Mouse (Mus musculus) midbrain, embryonic 13.5 days (tissue): ENCODE measurements around the gene Dgki. TPM values are rescaled to one million over a fixed set of nuclear protein-coding genes. Genes with fewer than 3 reads are reported as not detected.

ENCODE experiments used
- ATAC-seq: fragments of 200-750 bp; cut with Nextera tagmentation; 2 replicates; pipeline ENCODE4 v1.8.0; 2017; ENCODE audit warnings: mild to moderate bottlenecking, moderate TSS enrichment, moderate library complexity
- H3K27ac ChIP-seq: fragments of 300-500 bp; sonication (generic); 2 replicates; pipeline ENCODE4 v1.5.1; 2015; ENCODE audit warnings: inconsistent platforms, mild to moderate bottlenecking, moderate library complexity
- H3K27me3 ChIP-seq: fragments of 300-500 bp; sonication (generic); 2 replicates; pipeline ENCODE4 v1.6.1; 2015; ENCODE audit warnings: mild to moderate bottlenecking, inconsistent platforms
- H3K36me3 ChIP-seq: fragments of 300-500 bp; sonication (generic); 2 replicates; pipeline ENCODE4 v1.6.1; 2015; ENCODE audit warnings: mild to moderate bottlenecking, inconsistent platforms
- H3K4me1 ChIP-seq: fragments of 300-500 bp; sonication (generic); replicated peaks from 2 replicates; pipeline ENCODE4 v1.6.1; 2015; ENCODE audit warnings: inconsistent platforms
- H3K4me2 ChIP-seq: fragments of 300-500 bp; sonication (generic); replicated peaks from 2 replicates; pipeline ENCODE4 v1.6.1; 2015; ENCODE audit warnings: moderate library complexity, mild to moderate bottlenecking, inconsistent platforms
- H3K4me3 ChIP-seq: fragments of 300-500 bp; sonication (generic); replicated peaks from 2 replicates; pipeline ENCODE4 v1.5.1; 2015; ENCODE audit warnings: mild to moderate bottlenecking, inconsistent platforms
- H3K9ac ChIP-seq: fragments of 300-500 bp; sonication (generic); replicated peaks from 2 replicates; pipeline ENCODE4 v1.6.1; 2015; ENCODE audit warnings: mild to moderate bottlenecking, inconsistent platforms
- H3K9me3 ChIP-seq: fragments of 300-500 bp; sonication (generic); 2 replicates; pipeline ENCODE4 v1.6.1; 2016; ENCODE audit warnings: mild to moderate bottlenecking, inconsistent platforms
- WGBS: fragments of 180-500 bp; shearing (Covaris S2); methylation state at CpG from one replicate; pipeline ENCODE4 v1.1.7; 2015; 5-methylcytosine and 5-hydroxymethylcytosine counted together
- polyA plus RNA-seq: library from polyadenylated mRNA; unstranded; fragments of >200 nt; fragmentation: Nextera tagmentation; extraction: Ambion mirVana; gene quantifications from 2 replicates; pipeline ENCODE4 v1.2.1, GENCODE M21; 2015

The Dgki gene
- polyA plus RNA-seq, 1 experiment from 2014 or later = 6.4 TPM

GRCm38 (mm10) chr6:36978176-36978575 lies 321.8 kb downstream of the Dgki start:
- Histone ChIP-seq H3K27me3 (no peaks in the 10 kb centered on the region), H3K4me3 (no peak overlapping the region), H3K4me2 (no peak overlapping the region), H3K9me3 (no peaks in the 10 kb centered on the region), H3K27ac (no peak overlapping the region), H3K4me1 (no peaks in the 10 kb centered on the region), H3K36me3 (0 out of 2 replicates have a peak, but pooled peaks cover 6% of the 10 kb centered on the region), H3K9ac (no peak overlapping the region)
- 94% methylated on average over 1 of the region's 1 CpGs for WGBS
- ATAC-seq = no peak

GRCm38 (mm10) chr6:36973096-36973495 lies 326.9 kb downstream of the Dgki start:
- ATAC-seq = no peak
- 0 out of 2 replicates have a peak, but pooled peaks cover 6% of the 10 kb centered on the region for H3K36me3 ChIP-seq
- H3K4me2 ChIP-seq = no peak overlapping the region
- H3K9ac ChIP-seq = no peak overlapping the region
- H3K4me1 ChIP-seq = no peaks in the 10 kb centered on the region
- H3K9me3 ChIP-seq = no peaks in the 10 kb centered on the region
- no peak overlapping the region for H3K27ac ChIP-seq
- no peak overlapping the region for H3K4me3 ChIP-seq
- WGBS = 50% methylated on average over 9 of the region's 9 CpGs
- no peaks in the 10 kb centered on the region for H3K27me3 ChIP-seq

GRCm38 (mm10) chr6:36972494-36972893 lies 327.5 kb downstream of the Dgki start:
- no peak overlapping the region for H3K27ac ChIP-seq
- H3K27me3 ChIP-seq = no peaks in the 10 kb centered on the region
- H3K4me3 ChIP-seq = no peak overlapping the region
- H3K36me3 ChIP-seq = 0 out of 2 replicates have a peak, but pooled peaks cover 6% of the 10 kb centered on the region
- no peak for ATAC-seq
- no peaks in the 10 kb centered on the region for H3K4me1 ChIP-seq
- 68% methylated on average over 1 of the region's 1 CpGs for WGBS
- H3K4me2 ChIP-seq = no peak overlapping the region
- H3K9ac ChIP-seq = no peak overlapping the region
- H3K9me3 ChIP-seq = no peaks in the 10 kb centered on the region

- no peaks in the 10 kb centered on the region for H3K4me1 ChIP-seq
- no peaks in the 10 kb centered on the region for H3K27me3 ChIP-seq
- H3K9ac ChIP-seq = no peak overlapping the region
- no peak overlapping the region for H3K4me2 ChIP-seq
- H3K27ac ChIP-seq = no peak overlapping the region
- H3K36me3 ChIP-seq = no peaks in the 10 kb centered on the region
- H3K9me3 ChIP-seq = no peaks in the 10 kb centered on the region
- no peak for ATAC-seq
- H3K4me3 ChIP-seq = no peak overlapping the region
- WGBS = 85% methylated on average over 5 of the region's 5 CpGs
Observed at GRCm38 (mm10) chr6:36969249-36969885, 330.6 kb downstream of the Dgki start.

- no peaks in the 10 kb centered on the region for H3K4me1 ChIP-seq
- no peak overlapping the region for H3K9ac ChIP-seq
- H3K27me3 ChIP-seq = no peaks in the 10 kb centered on the region
- H3K36me3 ChIP-seq = peaks cover 2% of the 10 kb centered on the region; the same call in 1 of the 2 replicates
- no peak overlapping the region for H3K4me2 ChIP-seq
- no peaks in the 10 kb centered on the region for H3K9me3 ChIP-seq
- no peak overlapping the region for H3K4me3 ChIP-seq
- no peak for ATAC-seq
- WGBS = 88% methylated on average over 4 of the region's 4 CpGs
- no peak overlapping the region for H3K27ac ChIP-seq
Observed at GRCm38 (mm10) chr6:36960658-36961057, 339.3 kb downstream of the Dgki start.

- Histone ChIP-seq H3K27me3 (no peaks in the 10 kb centered on the region), H3K4me1 (0 out of 2 replicates have a peak, but pooled peaks cover 5% of the 10 kb centered on the region), H3K27ac (no peak overlapping the region), H3K9me3 (peaks cover 4% of the 10 kb centered on the region; the same call in 1 of the 2 replicates), H3K36me3 (peaks cover 9% of the 10 kb centered on the region; the same call in 1 of the 2 replicates), H3K4me3 (no peak overlapping the region), H3K4me2 (no peak overlapping the region), H3K9ac (no peak overlapping the region)
- no peak for ATAC-seq
- WGBS = 90% methylated on average over 4 of the region's 4 CpGs
Observed at GRCm38 (mm10) chr6:36955293-36955692, 344.7 kb downstream of the Dgki start.

GRCm38 (mm10) chr6:36950648-36951047 lies 349.3 kb downstream of the Dgki start:
- H3K9ac ChIP-seq = no peak overlapping the region
- peaks cover 7% of the 10 kb centered on the region; the same call in 1 of the 2 replicates for H3K36me3 ChIP-seq
- ATAC-seq = no peak
- H3K4me2 ChIP-seq = no peak overlapping the region
- no peaks in the 10 kb centered on the region for H3K27me3 ChIP-seq
- peaks cover 4% of the 10 kb centered on the region; the same call in 1 of the 2 replicates for H3K9me3 ChIP-seq
- no peak overlapping the region for H3K27ac ChIP-seq
- H3K4me3 ChIP-seq = no peak overlapping the region
- H3K4me1 ChIP-seq = 0 out of 2 replicates have a peak, but pooled peaks cover 5% of the 10 kb centered on the region
- WGBS = 75% methylated on average over 3 of the region's 3 CpGs

GRCm38 (mm10) chr6:36947861-36948260 lies 352.1 kb downstream of the Dgki start:
- 83% methylated on average over 5 of the region's 5 CpGs for WGBS
- Histone ChIP-seq H3K4me1 (0 out of 2 replicates have a peak, but pooled peaks cover 5% of the 10 kb centered on the region), H3K27ac (no peak overlapping the region)

GRCm38 (mm10) chr6:36937527-36937926 lies 362.5 kb downstream of the Dgki start:
- Histone ChIP-seq H3K9ac (no peak overlapping the region), H3K4me1 (no peaks in the 10 kb centered on the region), H3K4me2 (no peak overlapping the region), H3K9me3 (no peaks in the 10 kb centered on the region), H3K36me3 (peaks cover under 1% of the 10 kb centered on the region; the same call in 1 of the 2 replicates), H3K27me3 (no peaks in the 10 kb centered on the region), H3K4me3 (no peak overlapping the region), H3K27ac (0 out of 2 replicates have a peak overlapping the region, but pooled peaks have one; percentile 2)
- ATAC-seq = no peak
- 70% methylated on average over 2 of the region's 2 CpGs for WGBS

More at GRCm38 (mm10) chr6:36947861-36948260, 352.1 kb downstream of the Dgki start:
- Histone ChIP-seq H3K4me2 (no peak overlapping the region), H3K36me3 (peaks cover 2% of the 10 kb centered on the region; the same call in 1 of the 2 replicates), H3K9me3 (no peaks in the 10 kb centered on the region), H3K9ac (no peak overlapping the region), H3K27me3 (no peaks in the 10 kb centered on the region), H3K4me3 (no peak overlapping the region)
- no peak for ATAC-seq

GRCm38 (mm10) chr6:36936816-36937215 lies 363.2 kb downstream of the Dgki start:
- 0 out of 2 replicates have a peak, but pooled peaks have one; percentile 50 for ATAC-seq
- 71% methylated on average over 4 of the region's 4 CpGs for WGBS
- H3K9me3 ChIP-seq = no peaks in the 10 kb centered on the region
- no peak overlapping the region for H3K9ac ChIP-seq
- H3K27ac ChIP-seq = no peak overlapping the region
- no peak overlapping the region for H3K4me3 ChIP-seq
- no peaks in the 10 kb centered on the region for H3K36me3 ChIP-seq
- no peak overlapping the region for H3K4me2 ChIP-seq
- H3K4me1 ChIP-seq = no peaks in the 10 kb centered on the region
- H3K27me3 ChIP-seq = no peaks in the 10 kb centered on the region

- no peaks in the 10 kb centered on the region for H3K36me3 ChIP-seq
- H3K9me3 ChIP-seq = no peaks in the 10 kb centered on the region
- WGBS = 34% methylated on average over 4 of the region's 4 CpGs
- 0 out of 2 replicates have a peak, but pooled peaks have one; percentile 50 for ATAC-seq
- H3K9ac ChIP-seq = no peak overlapping the region
- H3K4me1 ChIP-seq = peaks cover 10% of the 10 kb centered on the region
- H3K27ac ChIP-seq = peak overlapping the region; percentile 39; the same call in 1 of the 2 replicates
- H3K27me3 ChIP-seq = no peaks in the 10 kb centered on the region
- H3K4me3 ChIP-seq = no peak overlapping the region
- H3K4me2 ChIP-seq = no peak overlapping the region
Observed at GRCm38 (mm10) chr6:36931473-36931872, 368.5 kb downstream of the Dgki start.

GRCm38 (mm10) chr6:36929781-36930180 lies 370.2 kb downstream of the Dgki start:
- ATAC-seq = no peak

More at GRCm38 (mm10) chr6:36929781-36930180, 370.2 kb downstream of the Dgki start:
- Histone ChIP-seq H3K9ac (no peak overlapping the region), H3K4me3 (no peak overlapping the region), H3K9me3 (no peaks in the 10 kb centered on the region), H3K4me1 (peaks cover 10% of the 10 kb centered on the region), H3K27me3 (no peaks in the 10 kb centered on the region), H3K4me2 (no peak overlapping the region), H3K36me3 (no peaks in the 10 kb centered on the region), H3K27ac (no peak overlapping the region)
- WGBS = 67% methylated on average over 2 of the region's 2 CpGs
